Mouse (Mus musculus): ENCODE measurements around the gene Myl9. TPM values are rescaled to one million over a fixed set of nuclear protein-coding genes. Genes with fewer than 3 reads are reported as not detected.

Myl9 gene
- total and polyA plus RNA-seq, 3 experiments, result 1.2 to 1.3 TPM; not detected in 1

GRCm38 (mm10) chr2:156726878-156727277 is 48.3 kb upstream of the Myl9 start:
- peak; percentile 25 for DNase-seq (ENCODE audit: low read depth, low spot score)
- Histone ChIP-seq H3K4me1 (ENCODE audit: control insufficient read depth in 1 of 2, insufficient read depth in 2 of 2, low read length in 2 of 2) (peaks cover 9 to 12% of the 10 kb centered on the region in 2 experiments), H3K27me3 (ENCODE audit: control insufficient read depth in 1 of 2, insufficient read depth in 2 of 2, low read length in 2 of 2) (no peaks in the 10 kb centered on the region), H3K4me3 (ENCODE audit: control insufficient read depth in 1 of 2, insufficient read depth in 1 of 2, low read depth in 2 of 2, low read length in 2 of 2) (no peak overlapping the region), H3K79me2 (ENCODE audit: control insufficient read depth, insufficient read depth, low read length, poor library complexity) (peaks cover 4% of the 10 kb centered on the region), H3K36me3 (ENCODE audit: control insufficient read depth in 1 of 2, insufficient read depth in 2 of 2, low read length in 2 of 2) (peaks cover 0 to 5% of the 10 kb centered on the region in 2 experiments; a peak in 2 of 4 replicates), H3K27ac (ENCODE audit: control insufficient read depth, low read depth, low read length) (no peak overlapping the region), H3K9ac (ENCODE audit: control insufficient read depth, low read depth, low read length, poor library complexity, severe bottlenecking) (no peak overlapping the region), H3K9me3 (replicated peaks; ENCODE audit: insufficient read depth, low read length) (no peaks in the 10 kb centered on the region)
- TF ChIP-seq GATA1 (IDR thresholded peaks at IDR 0.05; ENCODE audit: low read depth, low read length) (peak; percentile 71; the same call in 1 of the 2 replicates), RCOR1 (IDR thresholded peaks at IDR 0.05; ENCODE audit: low read depth, low read length) (peak; percentile 99), ETS1 (IDR thresholded peaks at IDR 0.05; ENCODE audit: low read depth, low read length) (peak; percentile 57), SMC3 (IDR thresholded peaks at IDR 0.05; ENCODE audit: low read depth, low read length) (no peak), SIN3A (IDR thresholded peaks at IDR 0.05; ENCODE audit: low read length) (peak; percentile 35; the same call in 1 of the 2 replicates), MAZ (IDR thresholded peaks at IDR 0.05; ENCODE audit: low read depth, low read length) (no peak), KAT2A (conservative IDR thresholded peaks at IDR 0.05; ENCODE audit: low read depth, low read length) (no peak), TCF12 (IDR thresholded peaks at IDR 0.05; ENCODE audit: low read depth, low read length) (peak; percentile 75), EP300 (IDR thresholded peaks at IDR 0.05; ENCODE audit: low read depth in 1 of 2, low read length in 2 of 2) (peak in 1 of 2 experiments; percentile 48; a peak in 1 of 4 replicates), MAX (IDR thresholded peaks at IDR 0.05; ENCODE audit: low read length) (no peak), MXI1 (IDR thresholded peaks at IDR 0.05; ENCODE audit: low read depth, low read length) (peak; percentile 52; the same call in 1 of the 2 replicates), MAFK (IDR thresholded peaks at IDR 0.05; ENCODE audit: borderline replicate concordance, low read depth, low read length) (no peak), NRF1 (IDR thresholded peaks at IDR 0.05; ENCODE audit: insufficient read depth, low read depth, low read length, poor library complexity, severe bottlenecking) (peak; percentile 41; the same call in 1 of the 2 replicates), UBTF (IDR thresholded peaks at IDR 0.05; ENCODE audit: borderline replicate concordance, insufficient read depth, low read depth, low read length) (no peak), BHLHE40 (IDR thresholded peaks at IDR 0.05; ENCODE audit: borderline replicate concordance, low read depth, low read length) (peak; percentile 42; the same call in 1 of the 2 replicates)

DNA sequence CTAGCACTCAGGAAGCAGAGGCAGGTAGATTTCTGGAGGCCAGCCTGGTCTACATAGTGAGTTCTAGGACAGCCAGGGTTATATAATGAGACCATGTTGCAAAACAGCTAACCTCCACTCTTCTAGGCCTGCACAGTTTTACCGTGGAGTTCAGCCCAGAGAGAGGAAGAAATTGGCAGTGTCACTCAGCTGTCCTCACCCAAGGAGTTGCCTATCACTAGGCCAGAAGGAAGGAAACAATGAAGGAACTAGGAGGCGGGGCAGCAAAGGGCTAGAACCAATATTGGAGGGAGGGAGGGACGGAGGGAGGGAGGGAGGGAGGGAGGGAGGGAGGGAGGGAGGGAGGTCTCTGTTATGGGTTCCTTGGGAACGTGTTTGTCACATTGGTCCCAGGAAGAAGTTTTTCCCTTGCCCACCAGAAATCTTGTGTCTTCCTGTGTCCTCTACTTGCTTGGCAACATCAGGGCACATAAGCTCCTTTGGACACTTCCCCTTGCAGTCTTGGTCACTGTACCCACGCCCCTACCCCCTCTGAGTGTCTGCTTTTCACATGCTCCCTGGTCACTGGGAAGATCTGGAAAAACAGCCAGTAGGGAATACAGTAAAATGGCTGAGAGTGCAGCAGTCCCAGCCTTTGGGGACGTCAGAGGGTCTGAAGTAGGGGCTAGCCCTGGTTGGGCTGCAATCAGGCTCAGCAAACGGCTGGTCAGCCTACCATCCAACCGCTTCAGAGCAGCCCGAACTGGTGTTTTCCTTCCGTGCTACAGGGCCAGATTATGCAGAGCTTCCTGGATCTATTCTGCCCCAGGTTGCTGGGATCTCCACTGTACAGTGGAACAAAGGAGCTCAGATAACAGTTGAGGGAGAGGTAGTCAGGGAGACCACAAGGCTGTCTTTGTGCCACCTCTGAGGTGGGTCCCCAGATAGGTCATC is 45.4 kb upstream of the Myl9 start:
- Histone ChIP-seq H3K27ac (ENCODE audit: control insufficient read depth, low read depth, low read length) (peak overlapping the region; percentile 54), H3K9me3 (replicated peaks; ENCODE audit: insufficient read depth, low read length) (no peaks in the 10 kb centered on the region), H3K4me1 (ENCODE audit: control insufficient read depth in 1 of 2, insufficient read depth in 2 of 2, low read length in 2 of 2) (peaks cover 5 to 11% of the 10 kb centered on the region in 2 experiments), H3K4me3 (ENCODE audit: control insufficient read depth in 1 of 2, insufficient read depth in 1 of 2, low read depth in 2 of 2, low read length in 2 of 2) (peak overlapping the region; percentile 82 to 83), H3K27me3 (ENCODE audit: control insufficient read depth in 1 of 2, insufficient read depth in 2 of 2, low read length in 2 of 2) (no peaks in the 10 kb centered on the region), H3K79me2 (ENCODE audit: control insufficient read depth, insufficient read depth, low read length, poor library complexity) (no peaks in the 10 kb centered on the region; the same call in 1 of the 2 replicates), H3K9ac (ENCODE audit: control insufficient read depth, low read depth, low read length, poor library complexity, severe bottlenecking) (peak overlapping the region; percentile 78), H3K36me3 (ENCODE audit: control insufficient read depth in 1 of 2, insufficient read depth in 2 of 2, low read length in 2 of 2) (peaks cover 0 to 6% of the 10 kb centered on the region in 2 experiments; a peak in 2 of 4 replicates)
- DNase-seq (ENCODE audit: low read depth, low spot score), result peak; percentile 82
- peak; percentile 37; the same call in 1 of the 2 replicates for TF ChIP-seq ETS1 (IDR thresholded peaks at IDR 0.05; ENCODE audit: low read depth, low read length)
- TF ChIP-seq RAD21 (IDR thresholded peaks at IDR 0.05; ENCODE audit: low read depth, low read length), result no peak
- TF ChIP-seq RCOR1 (IDR thresholded peaks at IDR 0.05; ENCODE audit: low read depth, low read length), result peak; percentile 34; the same call in 1 of the 2 replicates
- TF ChIP-seq NELFE (IDR thresholded peaks at IDR 0.05; ENCODE audit: low read depth, low read length), result 0 out of 2 replicates have a peak, but pooled peaks have one; percentile 10
- TF ChIP-seq MAZ (IDR thresholded peaks at IDR 0.05; ENCODE audit: low read depth, low read length), result peak; percentile 30; the same call in 1 of the 2 replicates
- TF ChIP-seq EP300 (IDR thresholded peaks at IDR 0.05; ENCODE audit: low read depth in 1 of 2, low read length in 2 of 2), result peak in 1 of 2 experiments; percentile 35; a peak in 1 of 4 replicates
- TF ChIP-seq SIN3A (IDR thresholded peaks at IDR 0.05; ENCODE audit: low read length), result peak; percentile 42; the same call in 1 of the 2 replicates
- TF ChIP-seq TBP (IDR thresholded peaks at IDR 0.05; ENCODE audit: low read depth, low read length), result peak; percentile 27; the same call in 1 of the 2 replicates
- no peak for TF ChIP-seq MAX (IDR thresholded peaks at IDR 0.05; ENCODE audit: low read length)
